Mouse (Mus musculus) kidney, embryonic 16.5 days (tissue): ENCODE measurements around the gene Fam111a. TPM values are rescaled to one million over a fixed set of nuclear protein-coding genes. Genes with fewer than 3 reads are reported as not detected.

Experiments
- polyA plus RNA-seq: library from polyadenylated mRNA; unstranded; fragments of >200 nt; fragmentation: Nextera tagmentation; extraction: Ambion mirVana; gene quantifications from 2 replicates; pipeline ENCODE4 v1.2.1, GENCODE M21; 2015

Gene Fam111a
- polyA plus RNA-seq, 1 experiment from 2014 or later: 24.3 TPM

Other genes with a start within 250 kb of the Fam111a start
- not detected in 2 replicates for gene Olfr1436, start 246.6 kb upstream of the Fam111a start, polyA plus RNA-seq
- gene Olfr1437, start 220.6 kb upstream of the Fam111a start, polyA plus RNA-seq: not detected in 2 replicates
- not detected in 2 replicates for gene Olfr1438-ps1, start 209.8 kb upstream of the Fam111a start, polyA plus RNA-seq
- gene Olfr1440, start 158.5 kb upstream of the Fam111a start, polyA plus RNA-seq: not detected in 2 replicates
- gene Olfr1441, start 128.3 kb upstream of the Fam111a start, polyA plus RNA-seq: not detected in 2 replicates
- gene Pfpl, start 117.8 kb upstream of the Fam111a start, polyA plus RNA-seq: not detected in 2 replicates
- 0.54 and 0.62 TPM in 2 replicates for gene Mpeg1, start 85.0 kb upstream of the Fam111a start, polyA plus RNA-seq
- 6.1 and 6.6 TPM in 2 replicates for gene Dtx4, start 44.3 kb upstream of the Fam111a start, polyA plus RNA-seq
- 0.31 and 0.49 TPM in 2 replicates for gene Gm4952, start 54.2 kb downstream of the Fam111a start, polyA plus RNA-seq
- 17.7 and 20.0 TPM in 2 replicates for gene Glyat, start 87.6 kb downstream of the Fam111a start, polyA plus RNA-seq
- 0.10 and 0.20 TPM in 2 replicates for gene Olfr1442, start 124.7 kb downstream of the Fam111a start, polyA plus RNA-seq
- gene Olfr1443, start 132.4 kb downstream of the Fam111a start, polyA plus RNA-seq: not detected in 2 replicates
- gene Keg1, start 150.0 kb downstream of the Fam111a start, polyA plus RNA-seq: 87.0 and 88.0 TPM in 2 replicates
- 2.6 TPM in 2 replicates for gene Cntf, start 219.9 kb downstream of the Fam111a start, polyA plus RNA-seq